Mouse (Mus musculus): ENCODE measurements around the gene C2cd4a.

The C2cd4a gene

DNA sequence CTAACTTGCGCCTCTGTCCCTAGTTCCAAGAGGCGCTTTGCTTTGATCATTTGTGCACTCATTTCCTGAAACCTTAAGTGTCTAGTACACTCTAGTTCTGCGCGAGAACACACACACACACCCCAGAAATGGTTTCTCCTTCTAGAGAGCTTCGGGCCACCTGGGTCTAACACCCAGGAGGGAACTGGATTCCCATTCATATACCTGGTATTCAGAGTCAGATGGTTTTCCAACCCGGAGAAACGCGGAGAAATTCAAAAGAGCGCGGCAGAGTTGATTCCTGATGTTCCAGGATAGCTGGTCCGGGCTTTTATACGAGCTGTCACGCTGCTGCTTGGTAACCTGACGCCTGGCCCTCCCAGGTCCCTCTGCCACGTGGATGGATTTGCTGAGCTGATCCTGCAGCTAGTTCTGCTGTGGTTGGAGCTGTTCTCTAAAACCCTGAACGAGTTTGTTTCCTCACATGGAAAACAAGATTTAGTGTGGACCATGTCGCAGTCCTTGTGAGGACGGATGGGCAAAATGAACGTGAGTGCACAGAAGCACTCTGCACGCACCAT is at the start of gene C2cd4a:
C2cd4a (minus strand) TSS at position 285 of the 560 bp plus-strand sequence.
- DNase-seq, result no peak

DNA sequence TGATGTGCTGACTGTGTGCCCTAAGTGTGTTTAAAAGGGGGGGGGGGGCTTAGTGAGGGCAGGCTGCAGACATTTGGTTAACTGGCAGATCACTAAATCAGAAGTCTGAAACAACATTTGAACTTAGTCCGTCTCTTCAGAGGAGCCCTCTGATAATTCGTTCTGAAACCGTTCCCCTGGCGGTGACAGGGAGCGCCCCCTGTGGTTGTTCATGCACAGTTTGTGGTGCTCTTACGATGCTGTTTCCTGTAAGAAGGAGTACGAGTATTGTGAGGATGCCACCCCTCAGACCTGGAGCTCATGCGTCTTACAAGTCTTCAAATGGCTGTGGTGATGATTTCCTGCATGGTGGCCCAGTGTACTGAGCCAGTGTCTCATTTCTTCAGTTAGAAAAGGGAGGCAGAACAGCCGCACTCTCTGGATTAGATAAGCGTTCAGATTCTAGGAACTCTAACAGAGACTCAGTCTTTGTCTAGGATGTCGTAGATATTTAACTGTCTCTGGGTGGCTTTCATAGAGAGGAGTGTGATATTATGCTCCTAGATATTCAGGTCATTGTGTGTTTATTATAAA is 46.2 kb upstream of the C2cd4a start:
- no peak for DNase-seq

DNA sequence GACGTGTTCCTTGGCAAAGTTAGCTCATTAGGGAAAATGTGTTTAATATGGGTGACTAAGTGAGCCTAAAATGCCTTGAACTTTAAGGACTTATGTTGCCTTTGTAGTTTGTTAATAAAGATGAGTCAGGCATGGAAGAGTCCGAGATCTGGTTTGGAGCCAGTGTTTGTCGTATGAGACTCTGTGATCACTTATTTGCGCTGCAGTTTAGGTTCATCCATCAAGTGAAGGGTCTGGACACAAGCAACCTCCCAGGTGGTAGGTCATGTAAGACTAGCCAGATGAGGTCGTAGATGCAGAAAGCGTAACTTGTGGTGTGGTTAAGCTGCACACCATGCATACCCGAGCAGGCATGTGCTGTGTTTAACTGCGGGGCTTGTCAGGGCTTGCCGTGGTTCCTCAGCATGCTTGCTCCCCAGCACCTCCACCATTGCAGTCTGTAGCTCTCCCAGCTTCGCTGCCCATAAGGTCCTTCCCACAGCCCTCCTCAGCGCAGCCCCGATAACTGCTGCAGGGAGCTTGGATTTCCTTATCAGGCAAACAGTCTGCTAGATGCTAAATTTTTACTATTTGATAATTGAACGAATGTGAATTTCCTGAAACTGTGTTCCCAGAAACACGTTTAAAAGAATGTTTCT is 45.1 kb upstream of the C2cd4a start:
- no peak for DNase-seq

DNA sequence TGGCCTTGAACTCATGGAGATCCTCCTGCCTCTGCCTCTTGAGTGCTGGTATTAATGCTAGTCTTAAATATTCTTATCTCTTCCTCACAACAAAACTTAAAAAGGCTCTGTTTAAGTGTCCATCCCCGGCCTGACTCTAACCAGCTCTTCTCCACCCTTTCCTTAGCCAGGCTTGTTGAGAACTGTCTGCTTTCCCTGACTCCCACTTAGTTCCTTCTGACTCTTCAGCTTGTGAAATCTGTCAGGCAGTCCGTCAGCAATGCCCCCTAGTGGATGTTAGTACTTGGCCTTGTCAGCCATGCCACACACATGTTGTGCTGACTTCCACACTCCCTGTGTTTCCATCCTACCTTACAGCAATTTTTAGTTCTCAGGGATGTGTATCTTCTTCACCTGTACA is 43.2 kb upstream of the C2cd4a start:
- peak; percentile 64 for DNase-seq

DNA sequence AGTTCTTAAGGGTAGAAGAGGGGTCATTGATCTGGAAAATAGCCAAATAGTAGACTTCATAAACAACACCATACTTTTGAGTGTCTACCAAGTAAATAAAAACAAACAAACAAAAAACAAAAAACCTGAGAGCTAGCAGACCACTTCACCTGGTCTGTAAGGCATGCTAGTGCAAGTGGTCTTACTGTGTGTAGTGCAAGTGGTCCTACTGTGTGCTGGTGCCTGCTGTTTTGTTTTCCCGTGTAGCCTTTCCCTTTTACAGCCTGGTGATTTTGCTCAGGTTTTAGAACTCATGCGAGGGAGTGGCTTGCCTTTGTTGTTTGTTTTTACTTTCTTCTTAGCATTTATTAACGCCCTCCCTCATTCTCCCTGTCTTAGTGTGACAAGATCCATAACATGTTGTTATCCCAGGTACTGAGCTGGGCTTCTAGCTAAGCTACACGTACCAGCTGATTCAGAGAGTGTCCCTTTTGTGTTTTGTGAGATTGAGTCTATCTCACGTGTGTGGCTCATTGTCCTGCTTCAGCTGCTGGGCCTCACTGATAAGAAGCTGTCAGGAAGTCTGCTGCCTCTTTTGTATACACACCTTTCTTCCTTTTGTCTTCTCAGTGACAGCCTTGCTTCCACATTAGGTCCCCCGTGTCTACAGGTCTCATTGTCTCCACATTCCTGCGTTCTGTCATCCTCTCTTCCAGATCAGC is 42.5 kb upstream of the C2cd4a start:
- no peak for DNase-seq

DNA sequence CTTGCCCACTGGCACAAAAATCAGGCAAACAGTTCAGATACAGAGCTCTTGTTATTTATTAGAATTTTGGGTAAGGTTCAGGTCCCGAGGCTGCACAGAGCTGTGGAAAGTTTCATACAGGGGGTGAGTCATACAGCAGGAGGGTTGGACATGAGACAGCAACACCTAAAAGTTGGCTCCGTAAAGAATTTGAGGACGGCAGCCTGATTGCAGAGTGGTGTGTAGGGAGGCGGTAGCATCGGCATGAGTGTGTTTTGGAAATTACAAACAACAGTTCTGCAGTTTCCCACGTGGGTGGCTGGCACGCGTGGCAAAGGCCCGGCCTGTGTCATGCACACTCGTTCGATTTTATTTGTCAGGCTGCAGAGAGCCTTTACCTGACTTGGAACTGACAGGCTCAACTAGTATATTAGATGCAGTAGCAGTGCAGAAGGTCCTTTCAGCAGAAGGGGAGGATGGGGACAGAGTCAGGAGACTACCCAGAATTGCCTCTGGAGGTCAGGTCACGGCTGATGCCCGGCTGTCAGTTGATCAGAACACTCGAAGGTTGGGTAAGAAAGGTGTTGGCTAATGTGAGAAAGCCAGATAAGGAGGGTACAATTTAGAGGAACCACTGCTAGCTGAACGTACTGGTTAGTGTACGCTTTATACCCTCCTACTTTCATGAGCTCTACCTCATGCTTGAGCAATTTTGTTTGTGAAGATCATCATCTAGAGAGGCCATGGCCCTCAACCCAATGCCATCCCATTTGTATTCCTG is 37.7 kb upstream of the C2cd4a start:
- no peak for DNase-seq

DNA sequence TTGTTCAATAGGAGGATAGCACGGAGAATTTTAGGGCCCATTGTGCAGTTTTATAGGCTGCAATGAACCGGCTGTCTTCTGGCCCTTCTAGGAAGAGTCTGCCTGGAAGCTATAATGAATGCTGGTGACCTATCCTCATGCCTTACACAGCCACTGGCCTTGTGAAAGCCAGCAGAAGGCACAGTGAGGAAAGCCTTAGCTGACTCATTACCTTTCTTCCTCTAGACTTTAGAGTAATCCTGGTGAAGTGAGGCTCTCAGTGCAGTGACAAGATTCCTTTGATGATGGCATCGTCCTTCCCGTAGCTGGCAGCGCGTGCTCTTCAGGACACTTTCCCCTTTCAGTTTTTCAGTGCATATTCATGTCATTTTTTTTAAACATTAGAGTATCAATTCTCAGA is 35.3 kb upstream of the C2cd4a start:
- DNase-seq, result no peak

DNA sequence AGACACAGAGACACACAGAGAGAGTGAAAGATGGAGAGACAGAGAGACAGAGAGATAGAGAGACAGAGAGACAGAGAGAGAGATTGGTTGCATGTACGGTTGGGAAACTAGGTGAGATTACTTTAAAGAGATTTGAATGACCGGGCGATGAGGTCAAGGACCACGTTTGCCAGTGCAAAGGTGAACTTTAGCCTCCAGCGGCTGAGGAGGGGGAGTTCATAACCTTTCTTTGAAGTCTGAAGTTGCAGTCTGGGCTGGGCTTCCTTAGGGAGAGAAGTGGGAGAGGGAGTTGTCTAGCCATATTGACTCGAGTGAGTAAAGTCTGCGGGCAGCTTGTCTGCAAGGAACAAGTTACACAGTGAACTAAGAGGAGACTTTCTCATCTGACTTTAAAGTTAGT is 33.3 kb upstream of the C2cd4a start:
- DNase-seq, result no peak

DNA sequence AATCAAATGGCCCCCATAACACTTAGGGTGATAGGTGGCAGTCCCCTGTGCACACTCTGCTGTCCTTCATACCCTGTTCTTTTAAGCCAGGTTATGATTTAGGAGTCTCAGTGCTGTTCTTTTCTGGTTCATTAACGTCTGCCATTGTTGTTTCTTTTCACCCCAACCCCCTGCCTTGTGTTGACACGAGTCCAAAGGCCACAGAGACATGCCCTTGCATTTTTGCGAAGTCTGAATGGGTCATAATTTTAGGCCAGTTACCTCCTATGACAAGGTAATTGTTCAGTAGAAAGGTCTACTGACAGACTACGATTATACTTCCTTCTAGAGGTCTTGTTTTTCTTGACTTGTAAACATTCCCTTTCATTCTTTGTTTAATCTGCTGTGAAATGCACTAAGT is 31.9 kb upstream of the C2cd4a start:
- DNase-seq, result peak; percentile 42

DNA sequence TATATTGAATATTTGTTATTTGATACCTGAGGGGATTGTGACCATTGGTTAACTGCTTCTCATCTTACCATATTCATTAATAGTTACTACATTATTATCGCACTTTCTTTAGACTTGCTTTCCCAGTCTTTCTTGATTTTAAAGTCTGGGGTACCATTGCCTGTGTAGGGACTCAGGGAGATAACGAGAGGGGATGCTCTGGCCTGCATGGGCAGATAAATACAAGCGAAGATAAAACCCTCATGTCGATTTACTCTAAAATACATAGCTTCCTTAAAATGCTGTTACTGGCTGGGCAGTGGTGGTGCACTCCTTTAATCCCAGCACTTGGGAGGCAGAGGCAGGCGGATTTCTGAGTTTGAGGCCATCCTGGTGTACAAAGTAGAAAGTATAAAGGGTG is 31.2 kb upstream of the C2cd4a start:
- DNase-seq, result no peak

DNA sequence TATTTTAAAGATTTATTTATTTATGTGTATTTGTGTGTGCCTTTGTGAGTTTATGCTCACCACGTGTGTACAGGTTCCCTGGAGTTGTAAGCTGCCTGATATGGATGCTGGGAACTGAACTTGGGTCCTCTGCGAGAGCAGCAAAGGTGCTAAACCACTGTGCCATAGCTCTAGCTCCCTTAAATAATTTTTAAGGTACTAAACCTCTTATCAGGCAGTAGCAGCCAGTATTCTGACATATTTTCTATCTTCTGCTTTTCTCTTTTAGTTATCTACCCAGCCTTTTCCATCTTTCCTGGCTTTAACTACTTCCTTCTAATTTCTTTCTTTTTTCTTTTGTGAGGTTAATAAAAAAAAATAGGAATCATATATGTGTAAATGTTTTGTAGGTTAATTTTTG is 28.1 kb upstream of the C2cd4a start:
- no peak for DNase-seq

DNA sequence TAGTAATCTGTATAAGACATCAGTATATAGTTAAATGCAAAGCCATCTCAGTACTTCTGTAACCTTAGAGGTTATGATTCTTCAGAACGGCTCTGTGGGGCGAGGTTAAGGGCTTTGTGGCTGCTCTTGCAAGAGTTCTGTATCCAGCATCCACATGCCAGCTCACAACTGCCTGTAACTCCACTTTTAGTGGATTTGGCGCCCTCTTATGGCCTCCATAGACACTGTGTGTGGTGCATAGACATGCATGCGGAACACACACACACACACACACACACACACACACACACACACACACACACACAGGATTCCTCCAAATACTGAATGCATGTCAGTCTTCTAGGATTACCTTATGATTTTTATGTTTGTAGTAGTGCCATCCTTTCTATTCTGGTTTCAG is 19.0 kb upstream of the C2cd4a start:
- DNase-seq, result peak; percentile 24

DNA sequence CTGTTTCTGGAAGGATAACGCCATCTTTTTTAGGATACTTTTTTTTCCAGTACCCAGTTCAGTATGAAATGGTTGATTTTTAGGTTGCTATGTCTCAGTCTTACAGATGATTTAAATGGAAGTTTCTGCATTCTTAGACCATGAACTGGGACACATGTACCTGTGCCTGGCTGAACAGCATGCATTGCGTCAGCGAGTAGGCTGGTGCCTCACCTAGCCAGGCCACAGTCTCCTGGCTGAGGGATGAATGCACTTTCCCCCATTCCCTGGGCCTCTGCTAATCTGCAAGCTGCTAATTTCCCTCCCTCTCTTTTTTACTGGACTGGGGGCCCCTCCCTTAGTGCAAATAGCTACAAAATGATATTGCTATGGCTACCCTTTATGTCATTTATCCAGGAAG is 17.7 kb upstream of the C2cd4a start:
- no peak for DNase-seq

DNA sequence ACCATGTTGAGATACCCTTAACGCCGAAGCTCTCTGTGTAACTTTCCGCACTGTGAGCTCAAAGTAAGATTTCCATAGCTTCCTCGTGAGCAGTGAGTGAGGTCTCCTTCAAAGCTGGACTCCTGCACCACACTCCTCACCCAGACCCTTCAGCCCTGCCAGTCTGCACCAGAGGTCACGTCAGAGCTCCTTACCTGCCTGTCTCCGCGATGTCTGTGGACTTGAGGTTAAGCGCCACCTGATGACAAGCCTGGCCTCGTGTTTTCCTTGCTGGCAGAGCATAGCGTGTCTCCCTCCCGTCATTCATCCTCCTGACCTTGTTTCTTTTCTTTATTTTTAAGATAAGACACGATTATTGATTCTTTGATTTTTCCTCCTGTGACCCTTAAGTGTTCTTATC is 17.3 kb upstream of the C2cd4a start:
- no peak for DNase-seq

DNA sequence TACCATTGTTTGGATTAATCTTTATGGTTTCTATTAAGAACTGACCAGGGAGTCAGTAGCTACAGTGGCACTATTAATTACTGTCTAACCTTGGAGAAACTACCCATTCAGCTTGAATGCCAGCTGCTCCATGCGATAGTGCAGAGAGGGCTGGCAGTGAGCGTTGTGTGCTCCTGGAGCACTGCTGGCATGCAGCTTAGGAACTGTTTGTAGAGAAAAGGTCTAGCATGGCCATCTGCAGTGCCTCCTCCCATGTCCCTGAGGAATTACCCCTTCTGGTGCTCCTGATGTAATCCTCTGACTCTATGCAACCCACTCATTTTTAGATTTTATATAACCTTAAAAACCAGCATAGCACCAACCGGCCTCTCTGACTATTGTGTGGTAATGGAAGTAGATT is 15.5 kb upstream of the C2cd4a start:
- DNase-seq, result peak; percentile 53

DNA sequence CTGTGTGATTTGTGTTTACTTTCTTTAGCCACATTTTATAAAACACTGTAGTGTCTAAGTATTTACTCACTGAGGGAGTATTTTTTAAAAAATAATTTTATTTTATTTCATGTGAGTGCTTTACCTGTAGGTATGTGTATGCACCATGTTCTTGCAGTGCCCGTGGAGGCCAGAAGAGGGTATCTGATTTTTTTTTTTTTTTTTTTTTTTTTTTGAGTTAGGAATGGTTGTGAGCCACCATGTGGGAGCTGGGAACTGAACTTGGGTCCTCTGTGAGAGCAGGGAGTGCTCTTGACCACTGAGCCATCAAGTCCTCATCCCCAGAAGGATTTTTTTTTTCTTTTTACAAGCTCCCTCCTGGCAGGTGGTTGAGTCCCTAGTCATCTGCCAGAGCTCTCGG is 14.0 kb upstream of the C2cd4a start:
- peak; percentile 35 for DNase-seq

DNA sequence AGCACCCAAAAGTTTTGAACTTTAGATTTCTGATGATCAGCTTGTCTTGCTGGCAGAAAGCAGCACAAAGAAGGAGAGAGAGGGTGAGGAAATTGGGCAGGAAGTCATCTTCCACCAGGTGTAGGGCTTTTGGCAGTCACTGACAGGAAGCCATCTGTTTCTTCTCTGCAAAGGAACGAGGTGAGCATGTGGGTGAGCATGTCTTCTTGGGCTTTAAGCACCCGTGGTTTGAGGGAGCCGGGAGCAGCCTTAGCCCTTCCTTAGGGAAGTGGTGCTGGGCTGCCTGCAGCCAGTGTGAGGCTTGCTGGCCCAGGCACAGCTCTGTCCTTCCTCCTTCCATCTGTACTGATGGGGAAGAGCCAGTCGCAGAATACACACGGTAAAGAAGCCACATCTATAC is 13.5 kb upstream of the C2cd4a start:
- DNase-seq, result peak; percentile 84

DNA sequence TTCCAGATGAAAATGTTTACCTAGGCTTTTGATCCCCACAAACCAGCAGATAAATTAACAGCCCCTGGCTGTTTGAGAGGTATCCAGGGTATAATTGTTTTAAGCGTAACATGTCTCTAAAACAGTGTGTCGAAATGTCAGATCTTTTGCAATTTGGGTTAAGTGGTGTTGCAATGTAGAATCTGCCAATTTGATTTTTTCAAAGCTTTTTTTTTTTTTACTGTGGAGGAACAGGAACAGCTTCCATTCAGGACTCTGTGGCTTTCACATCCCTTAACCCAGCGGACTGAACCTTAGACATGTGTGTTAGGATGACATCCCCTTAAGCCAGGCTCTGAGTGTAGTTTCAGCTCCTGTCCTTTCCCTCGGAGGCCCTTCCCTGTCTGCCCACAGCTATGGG is 12.9 kb upstream of the C2cd4a start:
- no peak for DNase-seq

DNA sequence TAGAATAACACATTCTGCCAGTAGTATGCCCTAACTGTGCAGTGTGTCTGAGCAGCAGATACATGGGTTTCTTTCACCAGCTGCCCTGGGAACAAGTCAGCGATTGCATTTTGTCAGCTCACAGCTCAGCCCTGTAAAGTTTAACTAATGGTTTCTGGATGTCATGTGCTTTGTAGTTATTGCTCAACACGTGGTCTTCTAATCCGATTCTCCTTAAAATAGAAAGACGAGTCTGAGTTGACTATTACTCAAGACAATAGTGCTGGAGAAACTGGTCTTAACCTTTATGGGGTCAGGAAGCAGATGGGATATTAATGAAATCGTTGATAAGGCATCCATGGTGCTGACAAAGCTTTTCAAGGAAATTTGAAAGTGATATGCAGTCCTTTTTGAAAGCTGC is 10.7 kb upstream of the C2cd4a start:
- DNase-seq, result peak; percentile 23

DNA sequence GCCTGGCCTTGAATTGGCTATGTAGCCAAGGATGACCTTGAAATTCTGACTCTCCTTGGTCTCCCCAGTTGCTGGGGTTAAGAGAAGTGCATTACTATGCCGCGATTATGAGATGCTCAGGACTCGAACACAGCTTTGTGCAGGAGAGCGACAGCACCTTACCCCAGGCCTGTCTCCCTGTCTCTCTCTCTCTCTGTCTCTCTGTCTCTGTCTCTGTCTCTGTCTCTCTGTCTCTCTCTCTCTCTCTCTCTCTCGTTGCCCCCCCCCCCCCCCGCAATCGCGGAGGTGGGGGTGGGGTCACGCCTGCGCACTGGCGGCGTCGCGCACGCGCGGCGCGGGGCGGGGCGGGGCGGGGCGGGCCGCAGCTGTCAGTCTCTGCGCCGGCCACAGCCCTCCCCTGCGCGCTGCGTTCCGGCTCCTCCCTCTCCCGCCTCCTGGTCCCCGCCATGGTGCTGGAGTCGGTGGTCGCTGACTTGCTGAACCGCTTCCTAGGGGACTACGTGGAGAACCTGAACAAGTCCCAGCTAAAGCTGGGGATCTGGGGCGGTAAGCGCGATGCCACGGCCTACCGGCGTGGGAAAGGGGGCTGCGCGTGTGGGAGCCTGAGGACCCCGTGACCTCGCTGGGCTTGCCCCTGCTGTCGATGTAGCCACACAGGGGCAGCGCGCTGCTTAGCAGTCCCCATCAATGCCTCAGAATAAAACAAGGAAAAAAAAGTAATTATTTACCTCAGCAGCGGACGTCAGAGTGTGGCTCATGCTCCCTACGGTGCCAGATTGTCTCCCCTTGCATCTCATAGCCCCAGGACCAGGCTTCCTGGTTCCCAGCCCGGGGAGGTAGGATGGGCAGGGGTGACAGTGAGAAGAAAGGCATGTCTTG is 8.1 kb upstream of the C2cd4a start, which contains the start of gene Vps13c:
Vps13c (plus strand) TSS at position 416 of the 879 bp plus-strand sequence.
- DNase-seq, result peak; percentile 82

DNA sequence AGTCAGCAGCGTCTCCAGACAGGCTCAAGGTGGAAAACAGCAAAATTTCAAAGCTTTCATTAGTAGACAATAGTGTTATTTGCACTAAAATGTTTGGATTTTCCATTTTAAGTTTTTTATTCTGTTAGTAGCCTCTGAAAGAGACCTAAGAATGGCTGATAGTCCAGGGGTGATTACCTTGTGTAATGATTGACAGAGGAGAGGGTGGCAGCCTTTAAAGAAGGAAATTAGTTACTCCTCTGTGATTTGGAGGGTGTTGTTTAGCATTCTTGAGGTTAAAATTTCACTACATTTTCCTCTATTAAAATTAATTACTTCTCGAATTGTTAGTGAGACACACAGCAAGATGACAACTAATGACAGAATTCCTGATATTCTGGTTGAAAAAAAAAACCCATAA is 5.2 kb upstream of the C2cd4a start:
- no peak for DNase-seq

DNA sequence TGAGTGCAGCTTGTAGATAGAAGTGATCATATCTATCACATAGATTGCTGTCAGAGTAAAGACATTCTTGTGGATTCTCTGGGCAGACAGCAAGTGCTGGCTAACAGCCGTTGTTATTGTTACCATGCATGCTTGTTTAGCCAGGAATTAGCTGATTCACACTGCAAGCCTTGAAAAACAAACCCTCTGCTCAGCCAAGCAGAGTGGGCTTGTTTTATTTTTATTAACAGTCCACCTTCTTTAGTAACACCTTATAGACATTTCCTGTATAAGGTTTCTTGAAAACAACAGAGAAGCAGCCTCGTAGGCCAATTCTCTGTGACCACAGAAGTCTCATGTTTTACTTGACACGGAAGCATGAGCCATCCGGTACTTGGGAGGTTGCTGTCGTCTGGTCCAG is 2.4 kb upstream of the C2cd4a start:
- no peak for DNase-seq
